In genomic region chr19:5811771-5812504, GRCm38 (mm10) we compare ENCODE assay signal across 7 mouse cellular contexts. TPM values are rescaled to one million over a fixed set of nuclear protein-coding genes. Genes with fewer than 3 reads are reported as not detected.
DNase-seq lines count a peak whose midpoint lies in the region; ATAC-seq and TF ChIP-seq lines count a peak whose summit lies in the region.

No protein-coding gene starts in this region.

- 37% methylated on average over 7 of the region's 7 CpGs for WGBS in midbrain, postnatal 0 days

- H3K27me3 ChIP-seq in midbrain, postnatal 0 days (ENCODE audit: insufficient read depth, low read length) = no peaks in the 10 kb centered on the region

- H3K9ac ChIP-seq in midbrain, postnatal 0 days (replicated peaks; ENCODE audit: low read length, poor library complexity, severe bottlenecking) = peak overlapping the region; percentile 48

- H3K27ac ChIP-seq in midbrain, postnatal 0 days (ENCODE audit: low read depth, low read length) = peak overlapping the region; percentile 98

- peak; percentile 94 for ATAC-seq in midbrain, postnatal 0 days (ENCODE audit: low FRiP score)

- H3K4me3 ChIP-seq in midbrain, postnatal 0 days (ENCODE audit: low read depth, low read length) = no peak overlapping the region

- intact Hi-C loops in left cerebral cortex, postnatal 25 days (cut with DNase I) = loop anchor here (1.0 kb wide), 1 partner anchor 9 kb away; no protein-coding TSS in a partner anchor

- peak; percentile 100 for DNase-seq in brain, adult 2 months (ENCODE audit: low read depth, low spot score)
- DNase-seq in embryo, embryonic 9.5 days (ENCODE audit: extremely low spot score) = peak; percentile 55
- peak; percentile 100 for DNase-seq in heart, adult 11 months
- DNase-seq in kidney, adult 11 months = peak; percentile 94
- peak; percentile 91 to 99 for DNase-seq in left cerebral cortex, postnatal 25 days (ENCODE audit: low spot score in 2 of 2)
- peak; percentile 98 for DNase-seq in midbrain, postnatal 0 days (ENCODE audit: low spot score)
- DNase-seq in urinary bladder, postnatal 10 days (ENCODE audit: low spot score) = no peak

- no peak for TF ChIP-seq CTCF in midbrain, postnatal 0 days (IDR thresholded peaks at IDR 0.05)

- peaks cover 24% of the 10 kb centered on the region for H3K4me1 ChIP-seq in midbrain, postnatal 0 days (ENCODE audit: insufficient read depth, low read length)

- peak overlapping the region; percentile 18; the same call in 1 of the 2 replicates for H3K4me2 ChIP-seq in midbrain, postnatal 0 days (ENCODE audit: low read depth, low read length, poor library complexity, severe bottlenecking)

- no peaks in the 10 kb centered on the region for H3K36me3 ChIP-seq in midbrain, postnatal 0 days (ENCODE audit: insufficient read depth, low read length)

- no peaks in the 10 kb centered on the region for H3K9me3 ChIP-seq in midbrain, postnatal 0 days (ENCODE audit: low read length)

RNA-seq across cellular contexts. Expression of gene Scyl1, which starts 40.7 kb away (rescaled TPM):
- 10 to 100 TPM; 82.0 to 86.8 TPM for total RNA-seq in left cerebral cortex, postnatal 25 days (2021)
- total RNA-seq in midbrain, postnatal 0 days (2014; rRNA removed) = 95.2 and 108 TPM in 2 replicates
- 84.2 and 85.8 TPM in 2 replicates for polyA plus RNA-seq in midbrain, postnatal 0 days (2015; fragmentation: Nextera tagmentation; extraction: Ambion mirVana)
